Mouse (Mus musculus): ENCODE results near the gene Gm6034. TPM values are rescaled to one million over a fixed set of nuclear protein-coding genes. Genes with fewer than 3 reads are reported as not detected.
"Not testable (repeated sequence)": the region's sequence is repeated elsewhere in the genome, so short reads cannot be mapped to it uniquely, and the experiment has no call there.

Gene Gm6034
- total and polyA plus RNA-seq, 2 experiments, result 0.05 to 0.09 TPM

- peak; percentile 64 for DNase-seq (ENCODE audit: extremely low read depth, low read depth, low spot score)
- Histone ChIP-seq H3K9ac (ENCODE audit: low read depth, low read length) (peak overlapping the region; percentile 49), H3K27me3 (ENCODE audit: control insufficient read depth, insufficient read depth, low read length) (no peaks in the 10 kb centered on the region), H3K36me3 (ENCODE audit: control insufficient read depth, insufficient read depth, low read length) (no peaks in the 10 kb centered on the region), H3K79me2 (ENCODE audit: control insufficient read depth, insufficient read depth, low read length) (no peaks in the 10 kb centered on the region), H3K4me1 (ENCODE audit: control insufficient read depth, insufficient read depth, low read length) (peaks cover 2% of the 10 kb centered on the region; the same call in 1 of the 2 replicates), H3K4me3 (ENCODE audit: insufficient read depth, low read depth, low read length) (peak overlapping the region; percentile 65), H3K27ac (replicated peaks; ENCODE audit: insufficient read depth, low read depth, low read length) (no peak overlapping the region)
- TF ChIP-seq CTCF (IDR thresholded peaks at IDR 0.05; ENCODE audit: low read depth, low read length) (no peak), POLR2A (IDR thresholded peaks at IDR 0.05; ENCODE audit: extremely low read depth, insufficient read depth, low read length) (no peak)
- WGBS, result 1% methylated on average over 46 of the region's 46 CpGs
Observed at GRCm38 (mm10) chr17:36083266-36083869, 40.6 kb downstream of the Gm6034 start.

DNA sequence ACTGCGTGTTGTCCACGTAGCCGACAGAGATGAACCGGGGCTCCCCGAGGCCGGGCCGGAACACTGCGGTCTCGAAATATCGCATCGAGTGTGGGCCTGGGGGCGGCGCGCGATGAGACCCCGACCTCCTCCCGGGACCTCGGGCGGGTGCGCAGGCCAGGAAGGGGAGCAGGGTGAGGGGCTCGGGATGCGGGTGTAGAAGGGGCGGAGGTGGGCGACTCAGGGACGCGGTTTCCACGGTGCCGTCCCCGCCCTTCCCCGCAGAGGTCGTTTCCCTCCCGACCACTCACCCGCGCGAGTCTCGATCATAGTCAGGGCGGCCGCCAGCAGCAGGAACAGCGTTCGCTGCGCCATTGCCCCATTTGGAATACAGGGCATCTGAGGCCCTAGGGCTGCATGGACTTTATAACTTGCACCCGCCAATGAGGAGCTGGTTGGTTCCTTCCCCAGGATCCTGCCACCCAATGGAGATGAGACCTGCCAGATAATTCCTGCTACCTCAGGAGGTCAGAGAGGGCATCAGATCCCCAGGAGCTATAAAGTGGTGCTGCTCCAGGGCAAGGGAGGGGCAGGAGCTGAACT lies 41.2 kb downstream of the Gm6034 start:
- peak; percentile 44 for DNase-seq (ENCODE audit: extremely low read depth, low read depth, low spot score)
- Histone ChIP-seq H3K9ac (ENCODE audit: low read depth, low read length) (peak overlapping the region; percentile 49), H3K27ac (replicated peaks; ENCODE audit: insufficient read depth, low read depth, low read length) (no peak overlapping the region), H3K4me1 (ENCODE audit: control insufficient read depth, insufficient read depth, low read length) (peaks cover 2% of the 10 kb centered on the region; the same call in 1 of the 2 replicates), H3K4me3 (ENCODE audit: insufficient read depth, low read depth, low read length) (peak overlapping the region; percentile 65), H3K27me3 (ENCODE audit: control insufficient read depth, insufficient read depth, low read length) (no peaks in the 10 kb centered on the region), H3K36me3 (ENCODE audit: control insufficient read depth, insufficient read depth, low read length) (no peaks in the 10 kb centered on the region), H3K79me2 (ENCODE audit: control insufficient read depth, insufficient read depth, low read length) (no peaks in the 10 kb centered on the region)
- TF ChIP-seq POLR2A (IDR thresholded peaks at IDR 0.05; ENCODE audit: extremely low read depth, insufficient read depth, low read length) (no peak), CTCF (IDR thresholded peaks at IDR 0.05; ENCODE audit: low read depth, low read length) (no peak)
- 1% methylated on average over 42 of the region's 42 CpGs for WGBS

DNA sequence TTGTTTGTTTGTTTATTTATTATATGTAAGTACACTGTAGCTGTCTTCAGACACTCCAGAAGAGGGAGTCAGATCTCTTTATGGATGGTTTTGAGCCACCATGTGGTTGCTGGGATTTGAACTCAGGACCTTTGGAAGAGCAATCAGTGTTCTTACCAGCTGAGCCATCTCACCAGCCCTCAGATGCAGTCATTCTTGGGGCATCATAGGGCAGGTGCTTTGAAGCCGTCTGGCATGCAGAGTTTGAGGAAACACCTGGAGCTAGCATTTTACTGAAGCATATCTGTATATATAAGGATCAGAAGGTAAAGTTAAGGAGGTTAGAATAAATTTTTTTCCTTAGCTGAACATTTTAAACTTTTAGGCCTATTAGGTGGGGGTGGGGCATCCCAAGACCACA lies 43.2 kb downstream of the Gm6034 start:
- not testable (repeated sequence) for H3K9ac ChIP-seq (ENCODE audit: low read depth, low read length); H3K27me3 ChIP-seq (ENCODE audit: control insufficient read depth, insufficient read depth, low read length); H3K27ac ChIP-seq (replicated peaks; ENCODE audit: insufficient read depth, low read depth, low read length); H3K79me2 ChIP-seq (ENCODE audit: control insufficient read depth, insufficient read depth, low read length); H3K4me1 ChIP-seq (ENCODE audit: control insufficient read depth, insufficient read depth, low read length); H3K4me3 ChIP-seq (ENCODE audit: insufficient read depth, low read depth, low read length); DNase-seq (ENCODE audit: extremely low read depth, low read depth, low spot score); H3K36me3 ChIP-seq (ENCODE audit: control insufficient read depth, insufficient read depth, low read length)
- 86% methylated on average over 1 of the region's 1 CpGs for WGBS

- no CpG with 5 or more reads among the region's 2 CpGs for WGBS
- DNase-seq (ENCODE audit: extremely low read depth, low read depth, low spot score); H3K36me3 ChIP-seq (ENCODE audit: control insufficient read depth, insufficient read depth, low read length); H3K27ac ChIP-seq (replicated peaks; ENCODE audit: insufficient read depth, low read depth, low read length); H3K9ac ChIP-seq (ENCODE audit: low read depth, low read length); H3K79me2 ChIP-seq (ENCODE audit: control insufficient read depth, insufficient read depth, low read length); H3K27me3 ChIP-seq (ENCODE audit: control insufficient read depth, insufficient read depth, low read length); H3K4me1 ChIP-seq (ENCODE audit: control insufficient read depth, insufficient read depth, low read length); H3K4me3 ChIP-seq (ENCODE audit: insufficient read depth, low read depth, low read length): not testable (repeated sequence)
Observed at GRCm38 (mm10) chr17:36091933-36092332, 49.2 kb downstream of the Gm6034 start.

DNA sequence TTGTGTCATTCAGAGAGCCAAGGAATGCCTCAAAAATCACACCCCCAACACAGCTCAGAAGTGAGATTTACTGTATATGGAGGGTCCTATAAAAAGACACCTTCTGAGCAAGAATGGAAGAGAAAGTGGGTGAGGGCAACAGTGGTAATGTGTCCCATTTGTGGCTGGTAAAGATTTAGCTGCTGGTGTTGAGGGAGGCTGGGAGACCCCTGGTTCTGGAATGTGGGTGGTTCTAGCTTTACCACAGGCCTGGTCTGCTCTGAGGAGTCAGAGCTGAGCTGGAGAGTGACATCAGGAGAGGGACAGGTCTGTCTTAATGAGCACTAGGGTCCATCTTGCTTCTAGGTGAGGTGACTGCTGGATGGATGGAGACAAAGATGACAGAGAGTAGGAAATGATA lies 49.8 kb downstream of the Gm6034 start:
- not testable (repeated sequence) for H3K79me2 ChIP-seq (ENCODE audit: control insufficient read depth, insufficient read depth, low read length); H3K36me3 ChIP-seq (ENCODE audit: control insufficient read depth, insufficient read depth, low read length); H3K27me3 ChIP-seq (ENCODE audit: control insufficient read depth, insufficient read depth, low read length); H3K4me1 ChIP-seq (ENCODE audit: control insufficient read depth, insufficient read depth, low read length); H3K27ac ChIP-seq (replicated peaks; ENCODE audit: insufficient read depth, low read depth, low read length); H3K4me3 ChIP-seq (ENCODE audit: insufficient read depth, low read depth, low read length); H3K9ac ChIP-seq (ENCODE audit: low read depth, low read length); DNase-seq (ENCODE audit: extremely low read depth, low read depth, low spot score)

DNA sequence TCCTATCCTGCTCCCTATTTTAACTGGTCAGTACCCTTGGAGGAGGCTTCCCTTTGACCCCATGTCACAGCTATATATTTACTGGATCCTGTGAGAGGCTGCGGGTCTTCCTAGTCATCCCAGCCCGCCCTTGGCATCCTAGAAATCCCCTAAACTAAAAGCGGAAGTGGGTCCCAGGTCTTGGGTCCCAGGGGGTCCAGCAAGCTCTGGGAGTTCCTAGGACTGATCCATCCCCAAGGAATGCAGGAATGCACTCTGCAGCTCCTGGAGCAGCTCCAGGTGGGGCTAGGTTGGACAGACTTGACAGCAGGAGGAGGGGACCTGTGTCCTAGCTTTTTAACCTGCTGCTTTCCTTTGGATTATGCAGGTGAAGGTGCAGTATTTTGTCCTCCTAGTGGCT lies 51.2 kb downstream of the Gm6034 start:
- no peaks in the 10 kb centered on the region for H3K27me3 ChIP-seq (ENCODE audit: control insufficient read depth, insufficient read depth, low read length)
- H3K27ac ChIP-seq (replicated peaks; ENCODE audit: insufficient read depth, low read depth, low read length), result no peak overlapping the region
- H3K9ac ChIP-seq (ENCODE audit: low read depth, low read length), result no peak overlapping the region
- TF ChIP-seq CTCF (IDR thresholded peaks at IDR 0.05; ENCODE audit: low read depth, low read length) (no peak), POLR2A (IDR thresholded peaks at IDR 0.05; ENCODE audit: extremely low read depth, insufficient read depth, low read length) (no peak)
- no peaks in the 10 kb centered on the region for H3K36me3 ChIP-seq (ENCODE audit: control insufficient read depth, insufficient read depth, low read length)
- 41% methylated on average over 3 of the region's 3 CpGs for WGBS
- H3K4me3 ChIP-seq (ENCODE audit: insufficient read depth, low read depth, low read length), result no peak overlapping the region
- H3K79me2 ChIP-seq (ENCODE audit: control insufficient read depth, insufficient read depth, low read length), result no peaks in the 10 kb centered on the region
- H3K4me1 ChIP-seq (ENCODE audit: control insufficient read depth, insufficient read depth, low read length), result no peaks in the 10 kb centered on the region
- no peak for DNase-seq (ENCODE audit: extremely low read depth, low read depth, low spot score)

- H3K79me2 ChIP-seq (ENCODE audit: control insufficient read depth, insufficient read depth, low read length); H3K9ac ChIP-seq (ENCODE audit: low read depth, low read length); H3K4me3 ChIP-seq (ENCODE audit: insufficient read depth, low read depth, low read length); H3K27me3 ChIP-seq (ENCODE audit: control insufficient read depth, insufficient read depth, low read length); H3K27ac ChIP-seq (replicated peaks; ENCODE audit: insufficient read depth, low read depth, low read length); DNase-seq (ENCODE audit: extremely low read depth, low read depth, low spot score); H3K4me1 ChIP-seq (ENCODE audit: control insufficient read depth, insufficient read depth, low read length); H3K36me3 ChIP-seq (ENCODE audit: control insufficient read depth, insufficient read depth, low read length): not testable (repeated sequence)
- whole genome bisulfite sequencing, result 76% methylated on average over 2 of the region's 2 CpGs
Observed at GRCm38 (mm10) chr17:36099603-36100002, 56.8 kb downstream of the Gm6034 start.

DNA sequence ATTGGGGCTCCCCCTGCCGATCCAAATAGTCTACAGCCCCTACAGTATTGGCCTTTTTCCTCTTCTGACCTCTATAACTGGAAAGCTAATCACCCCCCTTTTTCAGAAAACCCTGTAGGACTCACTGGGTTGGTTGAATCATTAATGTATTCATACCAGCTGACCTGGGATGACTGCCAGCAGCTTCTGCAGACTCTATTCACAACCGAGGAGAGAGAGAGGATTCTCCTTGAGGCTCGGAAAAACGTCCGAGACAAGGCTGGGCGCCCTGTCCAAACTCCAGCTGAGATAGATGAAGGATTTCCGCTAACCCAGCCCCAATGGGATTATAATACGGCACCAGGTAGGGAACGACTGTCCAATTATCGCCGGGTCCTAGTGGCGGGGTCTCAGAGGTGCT lies 59.3 kb downstream of the Gm6034 start:
- H3K27ac ChIP-seq (replicated peaks; ENCODE audit: insufficient read depth, low read depth, low read length); H3K36me3 ChIP-seq (ENCODE audit: control insufficient read depth, insufficient read depth, low read length); H3K4me3 ChIP-seq (ENCODE audit: insufficient read depth, low read depth, low read length); H3K79me2 ChIP-seq (ENCODE audit: control insufficient read depth, insufficient read depth, low read length); H3K9ac ChIP-seq (ENCODE audit: low read depth, low read length); DNase-seq (ENCODE audit: extremely low read depth, low read depth, low spot score); H3K27me3 ChIP-seq (ENCODE audit: control insufficient read depth, insufficient read depth, low read length); H3K4me1 ChIP-seq (ENCODE audit: control insufficient read depth, insufficient read depth, low read length): not testable (repeated sequence)
- WGBS, result 93% methylated on average over 12 of the region's 12 CpGs

All from liver, adult 2 months (tissue).